Mouse (Mus musculus) cerebellum, postnatal 14 days (tissue): ENCODE data around the gene Gpr157.

ENCODE experiments used
- DNase-seq, 2 experiments: peaks; one replicate each; pipeline ENCODE4 v3.0.0; 2021; ENCODE audit warnings: mixed read lengths in 2 of 2

The Gpr157 gene

GRCm38 (mm10) chr4:150112867-150113266 lies 25.7 kb downstream of the Gpr157 start:
- DNase-seq, result peak; percentile 89 to 93

- no peak for DNase-seq
Observed at GRCm38 (mm10) chr4:150114505-150115061, 27.4 kb downstream of the Gpr157 start.

GRCm38 (mm10) chr4:150117311-150117710 lies 30.1 kb downstream of the Gpr157 start:
- DNase-seq, result no peak

GRCm38 (mm10) chr4:150118163-150118562 lies 31.0 kb downstream of the Gpr157 start:
- no peak for DNase-seq

- DNase-seq, result no peak
Observed at GRCm38 (mm10) chr4:150119055-150119454, 31.9 kb downstream of the Gpr157 start, which contains the start of gene Slc2a5. Gene Slc2a5, plus strand, starts transcription at chr4:150119283.

- no peak for DNase-seq
Observed at GRCm38 (mm10) chr4:150119640-150120039, 32.5 kb downstream of the Gpr157 start.

GRCm38 (mm10) chr4:150120173-150120833 lies 33.1 kb downstream of the Gpr157 start:
- DNase-seq, result no peak

GRCm38 (mm10) chr4:150121430-150121829 lies 34.3 kb downstream of the Gpr157 start:
- no peak for DNase-seq

- DNase-seq, result no peak
Observed at GRCm38 (mm10) chr4:150122476-150122875, 35.3 kb downstream of the Gpr157 start.

- DNase-seq, result no peak
Observed at GRCm38 (mm10) chr4:150126373-150126772, 39.2 kb downstream of the Gpr157 start.

- no peak for DNase-seq
Observed at GRCm38 (mm10) chr4:150127894-150128293, 40.7 kb downstream of the Gpr157 start.

GRCm38 (mm10) chr4:150128571-150128970 lies 41.4 kb downstream of the Gpr157 start:
- peak; percentile 54 for DNase-seq

- no peak for DNase-seq
Observed at GRCm38 (mm10) chr4:150130661-150131060, 43.5 kb downstream of the Gpr157 start.

- no peak for DNase-seq
Observed at GRCm38 (mm10) chr4:150132692-150133271, 45.6 kb downstream of the Gpr157 start.

GRCm38 (mm10) chr4:150135254-150135653 lies 48.1 kb downstream of the Gpr157 start:
- DNase-seq, result no peak

- DNase-seq, result peak; percentile 88 to 93
Observed at GRCm38 (mm10) chr4:150136693-150137092, 49.5 kb downstream of the Gpr157 start.

- DNase-seq, result no peak
Observed at GRCm38 (mm10) chr4:150137368-150138083, 50.4 kb downstream of the Gpr157 start.

- DNase-seq, result peak; percentile 59 to 66
Observed at GRCm38 (mm10) chr4:150138084-150138543, 50.9 kb downstream of the Gpr157 start.

- DNase-seq, result no peak
Observed at GRCm38 (mm10) chr4:150139090-150139489, 51.9 kb downstream of the Gpr157 start.

GRCm38 (mm10) chr4:150140346-150140745 lies 53.2 kb downstream of the Gpr157 start:
- peak in 1 of 2 experiments; percentile 51 for DNase-seq

- no peak for DNase-seq
Observed at GRCm38 (mm10) chr4:150144242-150144641, 57.1 kb downstream of the Gpr157 start.

- no peak for DNase-seq
Observed at GRCm38 (mm10) chr4:150146286-150146685, 59.1 kb downstream of the Gpr157 start.

- no peak for DNase-seq
Observed at GRCm38 (mm10) chr4:150151045-150151444, 63.9 kb downstream of the Gpr157 start.
